ENCODE assay signal across 30 mouse cellular contexts in genomic region chr9:59955199-59955598, GRCm38 (mm10). TPM values are rescaled to one million over a fixed set of nuclear protein-coding genes. Genes with fewer than 3 reads are reported as not detected.
A peak's percentile ranks its signal among the peaks of the same experiment; 100 is the strongest.
DNase-seq lines count a peak whose midpoint lies in the region; ATAC-seq lines count a peak whose summit lies in the region.
"Had no signal": no experiment of that assay in that cellular context is flagged by ENCODE, and none has a peak within 500 bp of the region (broad histone marks: within the 10 kb centered on the region; RNA-seq: fewer than 3 reads in every experiment).

No protein-coding gene starts in this region.

- ATAC-seq in heart, embryonic 13.5 days (ENCODE audit: extremely low read depth, insufficient number of reproducible peaks, low FRiP score, low TSS enrichment), result no peak
- ATAC-seq in limb, embryonic 12.5 days (ENCODE audit: insufficient number of reproducible peaks, insufficient read depth, low FRiP score, low TSS enrichment, low read depth), result no peak
- no peak for ATAC-seq in limb, embryonic 15.5 days (ENCODE audit: insufficient number of reproducible peaks, low FRiP score, low TSS enrichment, low read depth)
- no peak for ATAC-seq in erythroid progenitor cell, adult 5-6 weeks (replicated peaks; ENCODE audit: low FRiP score, poor library complexity, severe bottlenecking)
- ATAC-seq: forebrain, embryonic 14.5 days; inflammation-experienced regulatory T-cells, adult 6 months; midbrain, embryonic 15.5 days had no signal

- no peaks in the 10 kb centered on the region for H3K36me3 ChIP-seq in heart, embryonic 13.5 days
- no peaks in the 10 kb centered on the region for H3K36me3 ChIP-seq in limb, embryonic 12.5 days
- H3K36me3 ChIP-seq in limb, embryonic 10.5 days, result no peaks in the 10 kb centered on the region
- H3K36me3 ChIP-seq in limb, embryonic 15.5 days, result no peaks in the 10 kb centered on the region
- H3K36me3 ChIP-seq: liver, embryonic 15.5 days; midbrain, embryonic 15.5 days; neural tube, embryonic 13.5 days had no signal

- intact Hi-C loops in heart, postnatal 36 days (cut with DNase I), result no loop called here

- no peak for DNase-seq in heart, postnatal 36 days
- DNase-seq in limb, embryonic 10.5 days (ENCODE audit: low spot score), result no peak
- no peak for DNase-seq in yolk sac, embryonic 10.5 days (ENCODE audit: low spot score)
- DNase-seq: adrenal gland, postnatal 25 days; cerebellum, adult 9-11 months; gastrocnemius, adult 2 months; kidney, adult 9 months; kidney, postnatal 14 days; right cerebral cortex, adult 18-20 months; right cerebral cortex, postnatal 4 days; thymus, adult 2 months had no signal

- WGBS in heart, embryonic 13.5 days, result 48% methylated on average over 3 of the region's 3 CpGs
- WGBS in limb, embryonic 12.5 days, result 30% methylated on average over 3 of the region's 3 CpGs
- 55% methylated on average over 3 of the region's 3 CpGs for WGBS in limb, embryonic 10.5 days
- 28% methylated on average over 3 of the region's 3 CpGs for WGBS in limb, embryonic 15.5 days

- H3K9me3 ChIP-seq in heart, embryonic 13.5 days, result no peaks in the 10 kb centered on the region
- no peaks in the 10 kb centered on the region for H3K9me3 ChIP-seq in limb, embryonic 12.5 days
- H3K9me3 ChIP-seq in limb, embryonic 10.5 days (replicated peaks), result no peaks in the 10 kb centered on the region
- no peaks in the 10 kb centered on the region for H3K9me3 ChIP-seq in limb, embryonic 15.5 days
- H3K9me3 ChIP-seq: liver, embryonic 15.5 days; midbrain, embryonic 15.5 days; neural tube, embryonic 13.5 days had no signal

- 0 out of 2 replicates have a peak overlapping the region, but pooled peaks have one; percentile 42 for H3K4me2 ChIP-seq in heart, embryonic 13.5 days
- H3K4me2 ChIP-seq in limb, embryonic 12.5 days, result no peak overlapping the region
- no peak overlapping the region for H3K4me2 ChIP-seq in limb, embryonic 15.5 days
- H3K4me2 ChIP-seq: hindbrain, embryonic 14.5 days; liver, embryonic 15.5 days; midbrain, embryonic 15.5 days; neural tube, embryonic 13.5 days had no signal

- no peaks in the 10 kb centered on the region for H3K27me3 ChIP-seq in heart, embryonic 13.5 days (replicated peaks)
- no peaks in the 10 kb centered on the region for H3K27me3 ChIP-seq in limb, embryonic 12.5 days
- H3K27me3 ChIP-seq in limb, embryonic 10.5 days (ENCODE audit: low read depth, poor library complexity, severe bottlenecking), result no peaks in the 10 kb centered on the region
- H3K27me3 ChIP-seq in limb, embryonic 15.5 days, result no peaks in the 10 kb centered on the region
- H3K27me3 ChIP-seq: liver, embryonic 15.5 days; midbrain, embryonic 15.5 days; neural tube, embryonic 13.5 days had no signal

- H3K4me1 ChIP-seq in heart, embryonic 13.5 days, result peaks cover 31% of the 10 kb centered on the region
- H3K4me1 ChIP-seq in limb, embryonic 12.5 days (replicated peaks), result peaks cover 31% of the 10 kb centered on the region
- peaks cover 35% of the 10 kb centered on the region for H3K4me1 ChIP-seq in limb, embryonic 10.5 days
- H3K4me1 ChIP-seq in limb, embryonic 15.5 days, result peaks cover 25% of the 10 kb centered on the region; the same call in 1 of the 2 replicates
- H3K4me1 ChIP-seq: liver, embryonic 15.5 days; midbrain, embryonic 15.5 days had no signal

- H3K27ac ChIP-seq in heart, embryonic 13.5 days (replicated peaks), result peak overlapping the region; percentile 63
- peak overlapping the region; percentile 58 for H3K27ac ChIP-seq in limb, embryonic 12.5 days
- no peak overlapping the region for H3K27ac ChIP-seq in limb, embryonic 10.5 days
- H3K27ac ChIP-seq in limb, embryonic 15.5 days, result peak overlapping the region; percentile 78
- H3K27ac ChIP-seq: gastrocnemius, adult 2 months; hindbrain, embryonic 14.5 days; liver, embryonic 15.5 days; macrophage; midbrain, embryonic 15.5 days; neural tube, embryonic 13.5 days had no signal

- H3K9ac ChIP-seq in heart, embryonic 13.5 days, result no peak overlapping the region
- no peak overlapping the region for H3K9ac ChIP-seq in limb, embryonic 12.5 days (replicated peaks)
- no peak overlapping the region for H3K9ac ChIP-seq in limb, embryonic 15.5 days
- H3K9ac ChIP-seq: hindbrain, embryonic 14.5 days; liver, embryonic 15.5 days; midbrain, embryonic 15.5 days; neural tube, embryonic 13.5 days had no signal

- H3K4me3 ChIP-seq in heart, embryonic 13.5 days, result no peak overlapping the region
- H3K4me3 ChIP-seq in limb, embryonic 12.5 days (replicated peaks), result no peak overlapping the region
- no peak overlapping the region for H3K4me3 ChIP-seq in limb, embryonic 10.5 days
- no peak overlapping the region for H3K4me3 ChIP-seq in limb, embryonic 15.5 days
- H3K4me3 ChIP-seq: gastrocnemius, adult 2 months; liver, embryonic 15.5 days; midbrain, embryonic 15.5 days; neural tube, embryonic 13.5 days had no signal

RNA-seq across cellular contexts. Expression of gene Nr2e3, which starts 5.3 kb away (rescaled TPM):
- polyA plus RNA-seq in heart, embryonic 13.5 days (2015; fragmentation: Nextera tagmentation; extraction: Ambion mirVana), result not detected in 2 replicates
- total RNA-seq in heart, postnatal 36 days (2021), result not detected
- polyA plus RNA-seq in limb, embryonic 12.5 days (2016; fragmentation: Nextera tagmentation; extraction: Ambion mirVana), result 2.3 and 3.1 TPM in 2 replicates
- polyA plus RNA-seq in limb, embryonic 10.5 days (2016; fragmentation: Nextera tagmentation; extraction: Ambion mirVana), result 0.11 and 0.33 TPM in 2 replicates
- polyA plus RNA-seq in limb, embryonic 15.5 days (2015; fragmentation: Nextera tagmentation; extraction: Ambion mirVana), result 2.6 and 3.0 TPM in 2 replicates
- total RNA-seq in erythroid progenitor cell, adult 5-6 weeks (2015; ENCODE audit: low replicate concordance), result not detected in 2 replicates
- not detected in 2 replicates for total RNA-seq in erythroid progenitor cell, adult 5-6 weeks (2017; ENCODE audit: low replicate concordance)
- total RNA-seq: adrenal gland, postnatal 25 days; common myeloid progenitor, adult 5-6 weeks; gastrocnemius, adult 2 months; gastrocnemius, postnatal 4 days; heart, postnatal 14 days; layer of hippocampus, adult 18-20 months; layer of hippocampus, postnatal 14 days had no signal
- polyA plus RNA-seq: forebrain, embryonic 14.5 days; frontal cortex, adult 2 months; hindbrain, embryonic 14.5 days; inflammation-experienced regulatory T-cells, adult 6 months; liver, embryonic 15.5 days; lung, embryonic 16.5 days; macrophage; midbrain, embryonic 15.5 days; stomach, embryonic 14.5 days; thymus, adult 2 months had no signal
